Mouse (Mus musculus) hindbrain, postnatal 0 days (tissue): ENCODE data around the gene Dyx1c1. TPM values are rescaled to one million over a fixed set of nuclear protein-coding genes. Genes with fewer than 3 reads are reported as not detected.

Experiments used
- ATAC-seq: fragments of 200-750 bp; cut with Nextera tagmentation; 2 replicates; pipeline ENCODE4 v1.8.0; 2017; ENCODE audit warnings: mild to moderate bottlenecking, moderate TSS enrichment, moderate library complexity
- DNase-seq: peaks from one replicate; pipeline ENCODE4 v3.0.0-alpha.2; 2015; ENCODE audit warnings: low spot score
- H3K27ac ChIP-seq: fragments of 300-500 bp; sonication (generic); 2 replicates; pipeline ENCODE4 v1.5.1; 2014; ENCODE audit warnings: mild to moderate bottlenecking
- H3K27me3 ChIP-seq: fragments of 300-500 bp; sonication (generic); 2 replicates; pipeline ENCODE4 v1.6.1; 2014; ENCODE audit warnings: low read length, mixed read lengths; ENCODE audit not compliant: insufficient read depth
- H3K36me3 ChIP-seq: fragments of 300-500 bp; sonication (generic); 2 replicates; pipeline ENCODE4 v1.6.1; 2014; ENCODE audit warnings: low read length, mixed read lengths; ENCODE audit not compliant: insufficient read depth
- H3K4me1 ChIP-seq: fragments of 300-500 bp; sonication (generic); 2 replicates; pipeline ENCODE4 v1.6.1; 2014; ENCODE audit warnings: antibody characterized with exemption, low read length, mixed read lengths; ENCODE audit not compliant: insufficient read depth
- H3K4me2 ChIP-seq: fragments of 300-500 bp; sonication (generic); 2 replicates; pipeline ENCODE4 v1.6.1; 2014; ENCODE audit warnings: low read depth, mild to moderate bottlenecking, low read length, moderate library complexity, mixed read lengths
- H3K4me3 ChIP-seq: fragments of 300-500 bp; sonication (generic); 2 replicates; pipeline ENCODE4 v1.5.1; 2014; ENCODE audit warnings: low read length
- H3K9ac ChIP-seq: fragments of 300-500 bp; sonication (generic); replicated peaks from 2 replicates; pipeline ENCODE4 v1.6.1; 2014; ENCODE audit warnings: mild to moderate bottlenecking, low read length, moderate library complexity, mixed read lengths
- H3K9me3 ChIP-seq: fragments of 300-500 bp; sonication (generic); 2 replicates; pipeline ENCODE4 v1.6.1; 2016; ENCODE audit warnings: low read length, mixed read lengths
- CTCF ChIP-seq: IDR thresholded peaks from 2 replicates; pipeline ENCODE4 v1.5.1; 2016; ENCODE audit warnings: antibody characterized with exemption, control low read depth, low read depth
- WGBS: fragments of 180-500 bp; shearing (Covaris S2); extraction: QIAGEN DNeasy Blood & Tissue Kit; methylation state at CpG from one replicate; pipeline ENCODE4 v1.1.7; 2014; 5-methylcytosine and 5-hydroxymethylcytosine counted together
- polyA plus RNA-seq: library from polyadenylated mRNA; unstranded; fragments of >200 nt; fragmentation: Nextera tagmentation; extraction: Ambion mirVana; gene quantifications from 2 replicates; pipeline ENCODE4 v1.2.1, GENCODE M21; 2015
- total RNA-seq: library from RNA; depleted of rRNA; stranded (reverse); fragments of >200 nt; gene quantifications from 2 replicates; pipeline ENCODE4 v1.2.3, GENCODE M21; 2014

The Dyx1c1 gene
- total and polyA plus RNA-seq, 2 experiments from 2014 or later, result 0.99 to 2.5 TPM

DNA sequence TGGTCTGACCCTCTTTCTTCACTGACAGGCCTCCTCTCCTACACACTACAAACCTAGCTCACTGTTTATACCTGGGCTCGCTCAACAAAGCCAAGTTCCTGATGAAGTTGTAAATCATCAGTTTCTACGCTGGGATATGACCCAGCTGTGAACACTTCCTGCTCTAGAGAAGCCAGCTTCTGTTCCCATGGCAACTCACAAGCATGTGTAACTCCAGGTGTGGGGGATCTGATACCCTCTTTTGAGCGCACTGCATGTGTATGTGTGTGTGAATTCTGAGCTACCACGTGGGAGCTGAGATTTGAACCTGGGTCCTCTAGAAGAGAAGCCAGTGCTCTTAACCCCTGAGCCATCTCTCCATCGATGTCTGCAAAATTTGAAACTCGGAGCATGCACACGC, 9.0 kb upstream of the Dyx1c1 start:
- no peak for DNase-seq
- TF ChIP-seq CTCF, result no peak
- 82% methylated on average over 7 of the region's 7 CpGs for WGBS
- H3K4me1 ChIP-seq, result no peaks in the 10 kb centered on the region
- no peak for ATAC-seq
- no peaks in the 10 kb centered on the region for H3K9me3 ChIP-seq
- H3K4me3 ChIP-seq, result no peak overlapping the region
- H3K9ac ChIP-seq, result no peak overlapping the region
- no peak overlapping the region for H3K27ac ChIP-seq
- no peaks in the 10 kb centered on the region for H3K27me3 ChIP-seq
- peaks cover 23% of the 10 kb centered on the region for H3K36me3 ChIP-seq
- no peak overlapping the region for H3K4me2 ChIP-seq

DNA sequence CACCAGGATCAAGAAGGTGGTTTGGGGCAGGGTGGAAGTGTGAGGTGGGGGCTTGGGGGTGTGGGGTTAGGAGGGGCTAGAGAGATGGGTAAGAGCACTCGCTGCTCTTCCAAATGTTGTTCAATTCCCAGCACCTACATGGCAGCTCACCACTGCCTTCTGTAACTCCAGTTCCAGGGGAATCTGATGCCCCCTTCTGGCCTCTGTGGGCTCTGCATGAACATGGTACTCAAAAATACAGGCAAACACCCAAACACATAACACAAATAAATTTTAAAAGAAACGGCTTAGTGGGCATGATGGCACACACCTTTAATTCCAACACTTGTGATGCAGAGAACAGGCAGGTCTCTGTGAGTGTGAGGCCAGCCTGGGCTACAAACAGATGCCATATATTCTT, 3.8 kb upstream of the Dyx1c1 start:
- DNase-seq (peak; percentile 14), ATAC-seq (no peak)
- no peaks in the 10 kb centered on the region for H3K27me3 ChIP-seq
- TF ChIP-seq CTCF, result peak; percentile 41
- no peak overlapping the region for H3K4me2 ChIP-seq
- no peak overlapping the region for H3K9ac ChIP-seq
- 41% methylated on average over 2 of the region's 2 CpGs for WGBS
- no peak overlapping the region for H3K27ac ChIP-seq
- no peaks in the 10 kb centered on the region for H3K4me1 ChIP-seq
- no peak overlapping the region for H3K4me3 ChIP-seq
- H3K9me3 ChIP-seq, result no peaks in the 10 kb centered on the region
- no peaks in the 10 kb centered on the region for H3K36me3 ChIP-seq

DNA sequence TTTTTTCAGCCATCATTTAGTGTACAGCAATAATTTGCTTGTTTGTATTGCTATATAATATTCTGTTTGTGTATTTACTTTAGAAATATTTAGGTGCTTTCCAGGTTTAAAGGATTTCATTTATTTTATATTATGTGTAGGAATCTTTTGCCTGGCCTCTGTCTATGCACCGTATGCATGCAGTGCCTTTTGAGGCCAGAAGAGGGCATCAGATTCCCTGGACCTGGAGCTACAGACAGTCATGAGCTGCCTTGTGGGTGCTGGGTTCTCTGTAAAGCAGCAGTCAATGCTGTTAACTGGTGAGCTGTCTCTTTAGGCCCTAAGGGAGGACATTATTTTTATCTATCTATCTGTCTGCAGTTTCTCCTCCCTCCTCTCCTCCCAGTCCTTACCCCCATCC, 3.0 kb upstream of the Dyx1c1 start:
- Histone ChIP-seq H3K36me3 (no peaks in the 10 kb centered on the region), H3K4me1 (no peaks in the 10 kb centered on the region), H3K4me3 (no peak overlapping the region), H3K27me3 (no peaks in the 10 kb centered on the region), H3K27ac (no peak overlapping the region), H3K4me2 (no peak overlapping the region), H3K9me3 (no peaks in the 10 kb centered on the region), H3K9ac (no peak overlapping the region)
- DNase-seq (peak; percentile 62), ATAC-seq (peak; percentile 31; the same call in 1 of the 2 replicates)
- TF ChIP-seq CTCF, result peak; percentile 79
- WGBS, result 8% methylated on average over 1 of the region's 1 CpGs

- TF ChIP-seq CTCF, result no peak
- no peak overlapping the region for H3K4me3 ChIP-seq
- no peak overlapping the region for H3K27ac ChIP-seq
- H3K9me3 ChIP-seq, result no peaks in the 10 kb centered on the region
- no peaks in the 10 kb centered on the region for H3K4me1 ChIP-seq
- no peaks in the 10 kb centered on the region for H3K27me3 ChIP-seq
- ATAC-seq (no peak), DNase-seq (no peak)
- 74% methylated on average over 8 of the region's 8 CpGs for WGBS
- H3K9ac ChIP-seq, result no peak overlapping the region
- H3K36me3 ChIP-seq, result no peaks in the 10 kb centered on the region
- H3K4me2 ChIP-seq, result no peak overlapping the region
Measured at GRCm38 (mm10) chr9:72961346-72961745, 2.8 kb downstream of the Dyx1c1 start.

- Histone ChIP-seq H3K9me3 (no peaks in the 10 kb centered on the region), H3K36me3 (no peaks in the 10 kb centered on the region), H3K9ac (no peak overlapping the region), H3K4me2 (no peak overlapping the region), H3K27ac (no peak overlapping the region), H3K27me3 (no peaks in the 10 kb centered on the region), H3K4me3 (no peak overlapping the region), H3K4me1 (no peaks in the 10 kb centered on the region)
- ATAC-seq (no peak), DNase-seq (no peak)
- 73% methylated on average over 15 of the region's 15 CpGs for WGBS
- TF ChIP-seq CTCF, result no peak
Measured at GRCm38 (mm10) chr9:72961959-72962358, 3.4 kb downstream of the Dyx1c1 start.

DNA sequence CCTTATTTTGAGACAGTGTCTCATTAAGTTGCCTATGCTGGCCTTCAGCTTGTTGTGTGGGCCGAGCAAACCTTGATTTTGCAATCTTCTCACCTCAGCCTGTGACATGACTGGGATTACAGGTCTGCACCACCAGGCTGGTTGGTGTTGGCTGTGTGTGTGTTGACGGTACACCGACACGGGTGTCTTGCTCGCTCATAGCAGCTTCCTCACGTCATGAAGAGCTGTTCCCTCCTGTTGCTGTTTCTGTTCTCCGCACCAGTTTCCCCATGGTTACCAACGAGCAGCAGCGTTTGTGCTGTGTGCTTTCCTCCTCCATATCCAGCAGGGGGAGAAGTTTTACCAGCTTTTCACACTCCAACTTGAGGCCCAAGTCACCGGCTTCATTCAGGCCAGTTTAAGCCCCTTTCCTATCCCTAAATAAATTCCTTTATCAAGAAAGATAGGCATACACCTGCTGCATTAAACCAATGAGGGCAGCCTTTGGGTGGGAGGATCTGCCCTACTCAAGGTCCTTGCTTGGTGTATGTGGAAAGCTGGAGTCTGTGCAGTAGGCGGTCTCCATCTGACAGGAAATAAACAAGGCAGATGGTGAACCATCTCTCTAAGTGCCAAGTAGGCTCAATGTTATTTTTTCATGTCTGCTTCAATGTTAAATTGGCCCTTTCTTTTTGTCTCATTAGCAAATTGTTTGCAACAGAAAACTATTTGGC, 9.9 kb downstream of the Dyx1c1 start:
- ATAC-seq, result peak; percentile 88
- 0 out of 2 replicates have a peak overlapping the region, but pooled peaks have one; percentile 29 for H3K27ac ChIP-seq
- H3K9ac ChIP-seq, result no peak overlapping the region
- no peaks in the 10 kb centered on the region for H3K4me1 ChIP-seq
- H3K27me3 ChIP-seq, result no peaks in the 10 kb centered on the region
- DNase-seq, result peak; percentile 86
- peak; percentile 86 for TF ChIP-seq CTCF
- H3K36me3 ChIP-seq, result no peaks in the 10 kb centered on the region
- WGBS, result 26% methylated on average over 11 of the region's 11 CpGs
- H3K9me3 ChIP-seq, result no peaks in the 10 kb centered on the region
- H3K4me3 ChIP-seq, result no peak overlapping the region
- H3K4me2 ChIP-seq, result no peak overlapping the region

GRCm38 (mm10) chr9:72969874-72970273, 11.3 kb downstream of the Dyx1c1 start:
- no peak overlapping the region for H3K4me2 ChIP-seq
- H3K4me3 ChIP-seq, result no peak overlapping the region
- no peaks in the 10 kb centered on the region for H3K27me3 ChIP-seq
- 70% methylated on average over 7 of the region's 7 CpGs for WGBS
- TF ChIP-seq CTCF, result no peak
- no peaks in the 10 kb centered on the region for H3K9me3 ChIP-seq
- no peaks in the 10 kb centered on the region for H3K36me3 ChIP-seq
- no peak overlapping the region for H3K9ac ChIP-seq
- DNase-seq (no peak), ATAC-seq (0 out of 2 replicates have a peak, but pooled peaks have one; percentile 22)
- H3K4me1 ChIP-seq, result no peaks in the 10 kb centered on the region
- no peak overlapping the region for H3K27ac ChIP-seq
